Mouse (Mus musculus) liver, postnatal 0 days (tissue): ENCODE measurements around the gene Adprhl1. TPM values are rescaled to one million over a fixed set of nuclear protein-coding genes. Genes with fewer than 3 reads are reported as not detected.

Experiments
- ATAC-seq: fragments of 200-750 bp; cut with Nextera tagmentation; 2 replicates; pipeline ENCODE4 v1.8.0; 2017; ENCODE audit warnings: mild to moderate bottlenecking, moderate library complexity
- DNase-seq: peaks from one replicate; pipeline ENCODE4 v3.0.0-alpha.2; 2016
- H3K27ac ChIP-seq: fragments of 300-500 bp; sonication (generic); 2 replicates; pipeline ENCODE4 v1.5.1; 2014; ENCODE audit warnings: antibody characterized with exemption, moderate library complexity, mild to moderate bottlenecking, low read depth
- H3K27me3 ChIP-seq: fragments of 300-500 bp; sonication (generic); 2 replicates; pipeline ENCODE4 v1.6.1; 2014; ENCODE audit warnings: low read length, control low read depth, mixed read lengths; ENCODE audit not compliant: insufficient read depth
- H3K36me3 ChIP-seq: fragments of 300-500 bp; sonication (generic); replicated peaks from 2 replicates; pipeline ENCODE4 v1.6.1; 2014; ENCODE audit warnings: mild to moderate bottlenecking, control low read depth, low read length, moderate library complexity, mixed read lengths; ENCODE audit not compliant: insufficient read depth
- H3K4me1 ChIP-seq: fragments of 300-500 bp; sonication (generic); 2 replicates; pipeline ENCODE4 v1.6.1; 2014; ENCODE audit warnings: antibody characterized with exemption, mild to moderate bottlenecking, control low read depth; ENCODE audit not compliant: insufficient read depth
- H3K4me2 ChIP-seq: fragments of 300-500 bp; sonication (generic); 2 replicates; pipeline ENCODE4 v1.6.1; 2014; ENCODE audit warnings: low read depth, mild to moderate bottlenecking, low read length, moderate library complexity, mixed read lengths
- H3K4me3 ChIP-seq: fragments of 300-500 bp; sonication (generic); 2 replicates; pipeline ENCODE4 v1.5.1; 2014; ENCODE audit warnings: low read depth, low read length
- H3K9ac ChIP-seq: fragments of 300-500 bp; sonication (generic); replicated peaks from 2 replicates; pipeline ENCODE4 v1.6.1; 2014; ENCODE audit warnings: mild to moderate bottlenecking, moderate library complexity
- H3K9me3 ChIP-seq: fragments of 300-500 bp; sonication (generic); 2 replicates; pipeline ENCODE4 v1.6.1; 2016; ENCODE audit warnings: mild to moderate bottlenecking, control low read depth, low read length, mixed read lengths
- CTCF ChIP-seq: sonication (generic); IDR thresholded peaks from 2 replicates; pipeline ENCODE4 v1.5.1; 2016; ENCODE audit warnings: antibody characterized with exemption, low read depth
- EP300 ChIP-seq: IDR thresholded peaks from 2 replicates; pipeline ENCODE4 v1.6.1; 2016; ENCODE audit warnings: antibody characterized with exemption, low read depth, mild to moderate bottlenecking
- WGBS: fragments of 180-500 bp; shearing (Covaris S2); extraction: QIAGEN DNeasy Blood & Tissue Kit; methylation state at CpG from one replicate; pipeline ENCODE4 v1.1.7; 2014; ENCODE audit not compliant: insufficient replicate concordance; 5-methylcytosine and 5-hydroxymethylcytosine counted together
- polyA plus RNA-seq: library from polyadenylated mRNA; unstranded; fragments of >200 nt; fragmentation: Nextera tagmentation; extraction: Ambion mirVana; gene quantifications from 2 replicates; pipeline ENCODE4 v1.2.1, GENCODE M21; 2015

Adprhl1 gene
- polyA plus RNA-seq, 1 experiment from 2014 or later, result not detected

DNA sequence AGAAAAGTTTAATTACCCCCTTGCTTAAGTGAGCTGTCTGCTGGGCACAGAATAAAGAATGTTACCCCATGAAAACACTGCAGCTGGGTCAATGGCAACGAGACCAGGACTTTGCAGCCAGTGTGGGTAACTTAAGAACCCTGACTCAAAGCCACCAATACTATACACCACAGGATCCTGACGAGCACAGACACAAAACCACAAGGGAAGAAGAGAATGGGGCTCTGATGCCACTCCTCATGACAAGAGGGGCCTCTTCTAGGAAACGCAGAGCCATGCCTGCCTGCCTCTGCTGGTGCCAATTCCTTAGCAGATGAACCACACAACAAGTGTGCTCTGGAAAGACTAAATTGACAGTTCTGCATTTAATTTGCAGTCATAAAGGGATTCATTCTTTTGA lies 9.4 kb upstream of the Adprhl1 start:
- no peak overlapping the region for H3K4me3 ChIP-seq
- H3K9ac ChIP-seq, result no peak overlapping the region
- no peaks in the 10 kb centered on the region for H3K9me3 ChIP-seq
- ATAC-seq, result no peak
- 41% methylated on average over 3 of the region's 3 CpGs for WGBS
- no peak overlapping the region for H3K4me2 ChIP-seq
- H3K36me3 ChIP-seq, result peaks cover 8% of the 10 kb centered on the region; the same call in 1 of the 2 replicates
- H3K27me3 ChIP-seq, result no peaks in the 10 kb centered on the region
- TF ChIP-seq CTCF (no peak), EP300 (no peak)
- H3K4me1 ChIP-seq, result no peaks in the 10 kb centered on the region
- no peak for DNase-seq
- no peak overlapping the region for H3K27ac ChIP-seq

DNA sequence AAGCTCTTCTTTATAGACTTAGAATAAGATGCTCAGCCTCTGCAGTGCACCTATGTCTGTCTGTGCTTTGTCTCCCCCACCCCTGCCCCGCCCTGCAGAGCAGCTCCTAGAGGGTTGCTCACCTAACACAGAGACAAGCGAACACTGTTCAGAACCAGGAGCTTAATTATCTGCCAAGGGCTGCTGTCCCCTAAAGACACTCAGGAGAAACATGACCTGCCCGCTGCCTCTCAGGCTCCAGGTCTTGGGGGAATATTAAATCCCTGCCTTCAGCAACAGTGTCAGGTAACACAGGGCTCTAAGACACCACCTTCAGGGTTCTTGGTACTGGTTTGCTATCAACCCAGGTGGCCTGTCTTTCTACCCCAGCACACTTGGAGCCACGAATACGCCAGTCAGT lies 549 bp downstream of the Adprhl1 start:
- ATAC-seq (no peak), DNase-seq (no peak)
- Histone ChIP-seq H3K27me3 (no peaks in the 10 kb centered on the region), H3K27ac (no peak overlapping the region), H3K9ac (no peak overlapping the region), H3K9me3 (no peaks in the 10 kb centered on the region), H3K4me2 (no peak overlapping the region), H3K4me3 (no peak overlapping the region), H3K36me3 (peaks cover 14% of the 10 kb centered on the region), H3K4me1 (peaks cover 3% of the 10 kb centered on the region; the same call in 1 of the 2 replicates)
- TF ChIP-seq EP300 (no peak), CTCF (no peak)
- 73% methylated on average over 5 of the region's 5 CpGs for WGBS

DNA sequence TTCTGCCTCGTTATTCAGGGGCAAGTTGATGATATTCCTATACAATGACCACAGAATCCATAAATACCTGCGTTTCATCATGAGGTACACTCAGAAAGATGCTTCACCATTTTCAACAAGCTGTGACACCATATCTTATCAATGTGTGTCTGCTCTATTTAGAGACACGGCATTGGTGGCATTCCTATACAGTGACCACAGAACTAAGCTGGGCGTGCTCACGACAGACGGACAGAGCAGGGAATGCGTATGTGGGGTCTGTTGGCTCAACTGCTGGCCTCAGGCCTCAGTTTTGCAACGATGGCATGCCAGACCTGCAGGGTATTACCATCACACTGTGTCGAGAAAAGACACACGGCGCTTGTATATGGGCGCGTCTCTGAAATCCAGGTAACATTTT lies 1.1 kb downstream of the Adprhl1 start:
- H3K4me2 ChIP-seq, result no peak overlapping the region
- H3K4me1 ChIP-seq, result peaks cover 3% of the 10 kb centered on the region; the same call in 1 of the 2 replicates
- WGBS, result 79% methylated on average over 13 of the region's 13 CpGs

DNA sequence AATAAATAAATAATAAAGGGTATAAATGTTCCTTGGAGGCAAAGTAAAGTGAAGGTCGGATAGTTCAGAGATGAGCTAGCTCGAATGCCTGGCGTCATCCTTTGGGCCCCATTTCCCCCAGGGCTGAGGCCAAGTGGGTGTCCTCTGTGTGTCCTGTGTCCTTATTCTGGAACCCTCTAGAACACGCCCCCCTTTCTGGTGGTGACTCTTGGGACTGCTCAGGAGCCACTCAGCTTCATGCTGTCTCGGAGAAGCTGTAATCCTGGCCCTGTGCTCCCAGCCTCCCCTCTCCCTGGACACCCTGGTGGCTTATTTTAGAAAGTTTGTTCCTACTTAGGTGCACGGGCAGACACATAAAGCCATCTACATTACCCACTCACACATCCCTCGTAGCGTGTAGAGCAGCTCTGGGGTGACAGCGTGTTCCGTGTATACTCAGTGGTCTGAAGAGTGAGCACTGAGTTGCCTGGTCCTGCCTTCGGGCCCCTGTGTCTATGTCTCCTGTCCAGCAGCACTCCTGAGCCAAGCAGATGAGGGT lies 9.6 kb downstream of the Adprhl1 start:
- Histone ChIP-seq H3K9ac (no peak overlapping the region), H3K4me3 (no peak overlapping the region)

More for the DNA sequence above, 1.1 kb downstream of the Adprhl1 start:
- TF ChIP-seq CTCF (no peak), EP300 (no peak)
- Histone ChIP-seq H3K27ac (no peak overlapping the region), H3K27me3 (no peaks in the 10 kb centered on the region), H3K9ac (no peak overlapping the region), H3K4me3 (no peak overlapping the region), H3K9me3 (no peaks in the 10 kb centered on the region), H3K36me3 (peaks cover 13% of the 10 kb centered on the region)
- ATAC-seq (no peak), DNase-seq (no peak)

DNA sequence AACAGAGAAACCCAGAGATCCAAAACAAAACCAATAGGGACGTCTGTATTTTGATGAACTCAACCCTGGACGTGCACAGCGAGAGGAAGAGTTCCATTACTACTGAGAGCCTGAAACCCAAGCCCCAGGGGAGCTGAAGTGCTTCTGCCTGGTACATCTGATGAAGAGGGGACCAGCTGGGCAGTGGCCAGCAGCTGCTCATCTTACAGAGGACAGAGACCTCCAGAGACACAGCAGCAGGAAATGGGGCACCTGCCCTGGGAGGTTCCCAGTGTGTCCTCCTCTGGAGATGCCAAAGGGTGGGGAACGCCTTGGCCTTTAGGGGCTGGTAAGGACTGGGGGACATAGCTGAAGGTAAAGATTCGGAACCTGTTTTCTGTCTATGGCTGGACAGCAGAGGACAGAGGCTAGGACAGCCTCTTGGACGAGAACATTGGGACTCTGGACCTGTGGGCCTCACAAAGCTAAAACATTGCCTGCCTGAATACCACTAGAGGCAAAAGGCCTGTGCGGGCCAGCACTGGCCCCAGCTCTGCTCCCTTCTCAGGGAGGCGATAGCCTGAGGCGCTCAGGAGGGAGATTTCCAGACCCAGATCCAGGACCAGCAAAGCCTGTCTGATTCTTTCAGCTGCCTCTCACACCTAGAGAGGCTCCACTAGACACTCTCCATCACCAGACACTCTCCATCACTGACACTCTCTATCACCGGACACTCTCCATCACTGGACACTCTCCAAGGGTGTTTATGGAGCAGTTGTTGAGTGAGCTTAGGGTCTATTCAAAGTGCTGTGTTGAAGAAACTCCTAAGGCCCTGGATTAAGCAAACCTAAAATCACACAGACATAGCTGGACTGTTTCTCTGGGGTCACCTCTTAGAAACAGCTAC lies 10.7 kb downstream of the Adprhl1 start:
- H3K36me3 ChIP-seq, result no peaks in the 10 kb centered on the region
- 80% methylated on average over 10 of the region's 10 CpGs for WGBS
- TF ChIP-seq EP300, result no peak
- TF ChIP-seq CTCF, result no peak
- DNase-seq, result no peak
- no peaks in the 10 kb centered on the region for H3K27me3 ChIP-seq
- H3K9ac ChIP-seq, result no peak overlapping the region
- no peaks in the 10 kb centered on the region for H3K9me3 ChIP-seq
- no peak overlapping the region for H3K4me3 ChIP-seq
- ATAC-seq, result no peak
- H3K4me1 ChIP-seq, result no peaks in the 10 kb centered on the region
- H3K4me2 ChIP-seq, result no peak overlapping the region
- no peak overlapping the region for H3K27ac ChIP-seq

More for the DNA sequence above, 9.6 kb downstream of the Adprhl1 start:
- Histone ChIP-seq H3K27me3 (no peaks in the 10 kb centered on the region), H3K4me1 (no peaks in the 10 kb centered on the region), H3K27ac (no peak overlapping the region), H3K36me3 (no peaks in the 10 kb centered on the region), H3K9me3 (no peaks in the 10 kb centered on the region), H3K4me2 (no peak overlapping the region)
- 80% methylated on average over 11 of the region's 11 CpGs for WGBS
- TF ChIP-seq CTCF, result no peak
- TF ChIP-seq EP300, result no peak
- no peak for ATAC-seq
- DNase-seq, result no peak

DNA sequence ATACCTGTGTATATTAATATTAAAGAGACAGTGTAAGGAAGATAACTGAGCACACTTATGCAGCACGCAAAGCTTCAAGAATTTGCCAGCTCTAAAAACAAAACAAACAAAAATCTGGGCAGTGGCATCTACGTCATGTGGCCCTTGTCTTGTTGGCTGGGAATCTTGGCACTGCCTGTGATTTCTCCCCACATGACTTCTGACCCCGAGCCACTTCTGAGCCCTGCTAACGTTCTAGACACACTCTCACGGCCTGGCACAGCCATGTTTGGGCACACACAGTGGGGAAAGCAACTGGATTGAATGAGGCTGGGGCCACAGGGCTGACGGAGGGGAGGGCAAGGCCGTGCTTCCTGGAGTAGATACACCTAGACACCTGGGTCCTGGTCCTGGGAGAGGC lies 13.3 kb downstream of the Adprhl1 start:
- TF ChIP-seq CTCF, result no peak
- TF ChIP-seq EP300, result no peak
- H3K27me3 ChIP-seq, result no peaks in the 10 kb centered on the region
- 67% methylated on average over 7 of the region's 7 CpGs for WGBS
- no peaks in the 10 kb centered on the region for H3K4me1 ChIP-seq
- no peak overlapping the region for H3K4me3 ChIP-seq
- DNase-seq (no peak), ATAC-seq (no peak)
- no peak overlapping the region for H3K4me2 ChIP-seq
- no peak overlapping the region for H3K27ac ChIP-seq
- H3K9ac ChIP-seq, result no peak overlapping the region
- H3K36me3 ChIP-seq, result no peaks in the 10 kb centered on the region
- no peaks in the 10 kb centered on the region for H3K9me3 ChIP-seq
